In the genomic region with DNA sequence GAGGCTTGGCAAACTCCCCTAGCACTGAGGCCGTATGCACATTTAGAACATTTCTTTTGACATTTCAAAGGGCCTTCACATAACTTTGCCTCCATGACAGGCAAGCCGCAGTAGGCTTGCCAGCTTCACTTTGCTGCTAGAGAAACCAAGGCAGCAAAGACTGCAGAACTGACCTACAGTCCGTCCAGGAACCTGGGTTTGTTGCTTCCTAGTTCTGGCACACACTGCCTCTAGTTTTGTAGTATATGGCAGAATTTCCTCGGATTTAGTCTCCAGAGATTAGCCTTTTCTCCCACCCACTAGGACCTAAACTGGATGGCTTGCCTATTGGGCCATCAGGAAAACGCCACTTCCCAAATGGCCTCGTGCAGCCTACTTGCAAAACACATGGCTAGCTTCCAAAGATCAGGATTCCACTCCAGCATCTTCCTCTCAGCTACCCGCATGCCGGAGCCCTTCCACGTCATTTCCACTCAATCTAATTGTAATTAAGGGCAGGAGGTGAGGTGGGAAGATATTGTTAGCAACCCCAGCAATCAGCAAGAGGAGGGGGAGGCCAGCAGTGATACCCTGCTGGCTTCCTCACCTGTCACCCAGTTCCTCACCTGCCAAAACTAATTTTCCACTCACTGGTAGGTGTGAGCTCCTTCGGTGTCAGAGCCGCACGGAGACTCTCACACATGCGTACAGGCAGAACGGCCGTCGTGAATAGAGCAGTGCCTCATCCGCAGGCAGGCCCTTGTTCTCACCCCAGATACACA, we compare ENCODE assay signal across 10 mouse cellular contexts. TPM values are rescaled to one million over a fixed set of nuclear protein-coding genes. Genes with fewer than 3 reads are reported as not detected.
DNase-seq lines count a peak whose midpoint lies in the region; ATAC-seq lines count a peak whose summit lies in the region.
"Had no signal": no experiment of that assay in that cellular context is flagged by ENCODE, and none has a peak within 500 bp of the region (broad histone marks: within the 10 kb centered on the region; RNA-seq: fewer than 3 reads in every experiment).

No protein-coding gene starts in this region.

- H3K27ac ChIP-seq in kidney, embryonic 16.5 days (ENCODE audit: low read length), result no peak overlapping the region
- H3K27ac ChIP-seq in heart, embryonic 15.5 days, result peak overlapping the region; percentile 94
- peak overlapping the region; percentile 69; the same call in 1 of the 2 replicates for H3K27ac ChIP-seq in midbrain, embryonic 16.5 days (ENCODE audit: low read length)
- H3K27ac ChIP-seq: kidney, postnatal 0 days had no signal

- H3K9ac ChIP-seq in kidney, embryonic 16.5 days (replicated peaks; ENCODE audit: low read length), result no peak overlapping the region
- H3K9ac ChIP-seq in heart, embryonic 15.5 days, result 0 out of 2 replicates have a peak overlapping the region, but pooled peaks have one; percentile 25
- H3K9ac ChIP-seq in midbrain, embryonic 16.5 days (ENCODE audit: low read depth, low read length), result peak overlapping the region; percentile 52; the same call in 1 of the 2 replicates

- 0 out of 2 replicates have a peak, but pooled peaks cover 3% of the 10 kb centered on the region for H3K27me3 ChIP-seq in kidney, embryonic 16.5 days (ENCODE audit: insufficient read depth, low read length)
- no peaks in the 10 kb centered on the region for H3K27me3 ChIP-seq in heart, embryonic 15.5 days
- no peaks in the 10 kb centered on the region for H3K27me3 ChIP-seq in midbrain, embryonic 16.5 days (ENCODE audit: control insufficient read depth, insufficient read depth, low read depth, low read length)

- 72% methylated on average over 17 of the region's 17 CpGs for WGBS in kidney, embryonic 16.5 days
- 57% methylated on average over 17 of the region's 17 CpGs for WGBS in heart, embryonic 15.5 days
- 43% methylated on average over 17 of the region's 17 CpGs for WGBS in midbrain, embryonic 16.5 days

- no peaks in the 10 kb centered on the region for H3K9me3 ChIP-seq in kidney, embryonic 16.5 days (ENCODE audit: low read length)
- H3K9me3 ChIP-seq in heart, embryonic 15.5 days (replicated peaks), result no peaks in the 10 kb centered on the region
- H3K9me3 ChIP-seq in midbrain, embryonic 16.5 days (replicated peaks; ENCODE audit: control insufficient read depth, low read length, poor library complexity, severe bottlenecking), result no peaks in the 10 kb centered on the region

- ATAC-seq in kidney, embryonic 16.5 days (ENCODE audit: low FRiP score, low TSS enrichment), result no peak
- ATAC-seq in heart, embryonic 15.5 days (replicated peaks; ENCODE audit: insufficient number of reproducible peaks, insufficient read depth, low FRiP score, low read depth), result no peak
- peak; percentile 43; the same call in 1 of the 2 replicates for ATAC-seq in midbrain, embryonic 16.5 days
- no peak; the same call in 1 of the 2 replicates for ATAC-seq in frontal cortex, adult (ENCODE audit: low TSS enrichment)

- H3K4me3 ChIP-seq in kidney, embryonic 16.5 days (ENCODE audit: low read length), result peak overlapping the region; percentile 19; the same call in 1 of the 2 replicates
- no peak overlapping the region for H3K4me3 ChIP-seq in heart, embryonic 15.5 days
- no peak overlapping the region for H3K4me3 ChIP-seq in midbrain, embryonic 16.5 days (ENCODE audit: low read depth, low read length)

- no peaks in the 10 kb centered on the region for H3K36me3 ChIP-seq in kidney, embryonic 16.5 days (ENCODE audit: insufficient read depth, low read length)
- H3K36me3 ChIP-seq in heart, embryonic 15.5 days, result no peaks in the 10 kb centered on the region
- no peaks in the 10 kb centered on the region for H3K36me3 ChIP-seq in midbrain, embryonic 16.5 days (ENCODE audit: control insufficient read depth, insufficient read depth, low read length)

- no peak for DNase-seq in kidney, postnatal 10 days
- DNase-seq in cerebellum, postnatal 25 days, result peak; percentile 59 to 60
- DNase-seq in retina, postnatal 1 day, result no peak
- no peak for DNase-seq in kidney, postnatal 14 days
- DNase-seq: thymus, postnatal 4 days had no signal

- peak overlapping the region; percentile 30 for H3K4me2 ChIP-seq in kidney, embryonic 16.5 days (replicated peaks; ENCODE audit: low read depth, low read length)
- peak overlapping the region; percentile 46 for H3K4me2 ChIP-seq in heart, embryonic 15.5 days
- peak overlapping the region; percentile 41 for H3K4me2 ChIP-seq in midbrain, embryonic 16.5 days (ENCODE audit: low read length)

- H3K4me1 ChIP-seq in kidney, embryonic 16.5 days (ENCODE audit: insufficient read depth, low read length), result peaks cover 10% of the 10 kb centered on the region; the same call in 1 of the 2 replicates
- H3K4me1 ChIP-seq in heart, embryonic 15.5 days (replicated peaks), result peaks cover 61% of the 10 kb centered on the region
- H3K4me1 ChIP-seq in midbrain, embryonic 16.5 days (ENCODE audit: control insufficient read depth, insufficient read depth, low read length), result peaks cover 16% of the 10 kb centered on the region

RNA-seq across cellular contexts. Expression of a gene that starts 7.8 kb away (rescaled TPM):
- 1.3 and 1.5 TPM in 2 replicates for polyA plus RNA-seq in kidney, embryonic 16.5 days (2015; fragmentation: Nextera tagmentation; extraction: Ambion mirVana)
- polyA plus RNA-seq in heart, embryonic 15.5 days (2015; fragmentation: Nextera tagmentation; extraction: Ambion mirVana), result 2.7 and 2.8 TPM in 2 replicates
- 5.5 and 7.0 TPM in 2 replicates for polyA plus RNA-seq in midbrain, embryonic 16.5 days (2015; fragmentation: Nextera tagmentation; extraction: Ambion mirVana)

RNA-seq across cellular contexts. Expression of a gene that starts 9.2 kb away (rescaled TPM):
- 37.9 and 39.3 TPM in 2 replicates for polyA plus RNA-seq in kidney, embryonic 16.5 days (2015; fragmentation: Nextera tagmentation; extraction: Ambion mirVana)
- polyA plus RNA-seq in heart, embryonic 15.5 days (2015; fragmentation: Nextera tagmentation; extraction: Ambion mirVana), result 18.1 and 20.6 TPM in 2 replicates
- polyA plus RNA-seq in midbrain, embryonic 16.5 days (2015; fragmentation: Nextera tagmentation; extraction: Ambion mirVana), result 24.6 and 27.1 TPM in 2 replicates

Comparison
In these comparisons a context has a peak if more than half of its experiments do, and no peak if none do; other contexts are left out.
1. DNase-seq: peak in cerebellum, postnatal 25 days (2 of 2); none in kidney, postnatal 10 days (single experiment), retina, postnatal 1 day (single experiment) and kidney, postnatal 14 days (single experiment).
2. Peak in every context shown above with its lines, with median percentiles within 50 percentile points of each other: H3K4me2 ChIP-seq.